Mouse (Mus musculus): ENCODE results near the gene Tmem182. TPM values are rescaled to one million over a fixed set of nuclear protein-coding genes. Genes with fewer than 3 reads are reported as not detected.

Gene Tmem182
- total RNA-seq, 2 experiments from 2014 or later, result 161 to 172 TPM

DNA sequence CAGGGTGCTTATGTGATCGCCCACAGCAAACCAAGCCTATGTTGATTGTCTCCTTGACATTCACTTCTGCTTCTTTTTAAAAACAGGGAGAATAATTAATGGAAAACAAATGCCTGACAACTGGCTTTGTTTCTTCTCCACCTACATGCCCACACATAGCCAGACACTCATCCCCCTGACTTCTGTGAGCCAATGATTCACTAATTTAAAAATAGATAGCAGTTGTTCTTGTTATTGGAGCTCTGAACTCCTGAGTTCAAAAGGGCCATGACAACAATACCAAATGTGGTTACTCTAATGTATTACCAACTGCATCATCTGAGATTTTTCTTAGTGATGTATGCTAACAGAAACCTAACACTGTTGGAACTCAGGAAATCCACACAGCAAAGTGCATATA lies 49.9 kb downstream of the Tmem182 start:
- intact Hi-C loops (cut with DNase I), result no loop called here
- DNase-seq, result no peak

- intact Hi-C loops (cut with DNase I), result no loop called here
- DNase-seq, result no peak
Observed at GRCm38 (mm10) chr1:40856846-40857636, 51.6 kb downstream of the Tmem182 start.

DNA sequence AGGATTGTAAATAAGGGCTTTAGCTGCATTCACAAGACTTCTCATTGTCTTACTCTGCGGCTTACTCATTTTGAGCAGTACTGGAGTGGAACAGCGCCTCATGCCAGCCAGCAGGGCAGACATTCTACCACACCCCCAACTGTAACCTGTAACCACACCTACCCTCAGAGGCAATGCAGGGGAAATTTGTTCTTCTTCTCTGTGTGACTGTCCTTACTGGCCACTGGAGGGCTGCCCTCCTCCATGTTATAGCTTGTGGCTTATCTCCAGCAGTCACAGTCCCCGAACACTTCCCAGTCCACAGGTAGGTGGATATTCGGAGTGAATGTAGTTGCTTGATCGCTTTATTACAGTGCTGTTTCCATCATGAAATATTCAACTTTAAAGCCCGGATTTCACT lies 59.6 kb downstream of the Tmem182 start:
- intact Hi-C loops (cut with DNase I), result no loop called here

DNA sequence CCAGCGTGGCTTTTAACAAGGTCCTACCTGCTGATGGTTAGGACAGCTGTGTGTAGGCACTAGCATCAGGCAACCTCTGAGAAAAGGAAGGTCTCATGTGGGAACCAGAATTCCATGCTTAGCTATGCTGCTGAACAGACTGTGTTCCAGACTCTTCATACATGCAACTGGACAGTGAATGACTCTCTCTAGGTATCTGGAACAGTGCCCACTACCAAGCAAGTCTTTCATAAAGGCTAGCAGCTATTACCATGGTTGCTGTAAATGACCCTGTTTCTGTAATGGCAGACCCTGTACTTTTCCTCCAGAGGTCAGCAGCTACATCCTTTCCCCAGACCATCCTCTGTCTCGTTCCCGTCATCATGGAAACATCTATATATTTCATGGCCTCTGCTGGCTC lies 61.7 kb downstream of the Tmem182 start:
- no peak for DNase-seq
- intact Hi-C loops (cut with DNase I), result no loop called here

More for the DNA sequence above, 59.6 kb downstream of the Tmem182 start:
- DNase-seq, result no peak

GRCm38 (mm10) chr1:40867651-40868050 lies 62.2 kb downstream of the Tmem182 start:
- peak in 1 of 2 experiments; percentile 15 for DNase-seq
- intact Hi-C loops (cut with DNase I), result no loop called here

DNA sequence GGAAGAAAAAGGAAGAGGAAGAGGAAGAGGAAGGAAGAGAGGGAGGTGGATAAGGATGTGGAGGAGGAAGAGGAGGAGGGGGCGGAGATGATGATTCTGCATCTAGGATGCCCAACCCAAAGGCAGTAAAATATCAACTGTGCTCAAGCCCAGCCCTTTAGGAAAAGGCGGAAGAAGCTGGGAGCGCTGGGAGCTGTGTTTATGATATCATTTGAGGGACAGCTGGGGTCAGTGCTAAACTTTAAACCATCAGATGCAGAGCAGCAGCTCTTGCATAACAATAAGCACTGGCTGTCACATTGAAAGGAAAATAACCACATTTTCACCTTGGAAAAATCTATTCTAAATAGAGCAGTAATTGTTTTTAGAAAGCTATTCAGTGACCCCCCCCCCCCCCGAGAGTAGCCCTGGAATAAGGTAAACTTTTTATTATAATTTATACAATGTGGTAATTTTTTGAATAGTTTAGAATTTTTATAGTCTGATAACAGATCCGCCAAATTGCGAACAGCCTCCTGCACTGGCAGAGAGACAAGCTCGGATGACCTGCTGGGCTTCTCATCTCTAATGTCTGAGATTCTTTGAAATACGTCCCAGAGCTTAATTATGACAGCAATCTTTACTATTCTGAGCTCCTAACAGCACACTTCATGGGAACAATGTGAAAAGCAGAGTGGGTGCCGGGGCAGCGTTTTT lies 68.5 kb downstream of the Tmem182 start:
- no peak for DNase-seq
- intact Hi-C loops (cut with DNase I), result no loop called here

- DNase-seq, result peak; percentile 9 to 22
- intact Hi-C loops (cut with DNase I), result no loop called here
Observed at GRCm38 (mm10) chr1:40874456-40875375, 69.3 kb downstream of the Tmem182 start.

GRCm38 (mm10) chr1:40879051-40879450 lies 73.7 kb downstream of the Tmem182 start:
- peak; percentile 26 to 51 for DNase-seq
- intact Hi-C loops (cut with DNase I), result no loop called here

DNA sequence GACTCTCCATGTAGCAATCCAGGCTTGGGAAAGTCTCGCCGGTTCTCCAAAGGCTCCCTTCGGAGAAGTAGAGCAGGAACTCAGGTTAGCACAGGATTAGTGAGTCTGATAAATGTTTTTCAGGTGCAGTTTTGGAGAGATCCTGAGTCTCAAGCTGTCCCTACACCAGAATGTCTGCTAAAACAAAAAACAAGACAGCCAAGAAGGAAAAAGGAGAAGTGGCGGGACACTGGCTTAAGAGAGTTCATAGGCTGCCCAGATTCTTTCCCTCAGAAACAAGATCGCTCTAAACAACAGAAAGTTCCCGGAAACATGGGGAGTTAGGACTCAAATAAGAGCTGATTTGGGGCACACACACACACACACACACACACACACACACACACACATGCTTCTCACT lies 74.1 kb downstream of the Tmem182 start:
- intact Hi-C loops (cut with DNase I), result no loop called here
- no peak for DNase-seq

- DNase-seq, result no peak
- intact Hi-C loops (cut with DNase I), result loop anchor here (10.0 kb wide), 1 partner anchor 1834 kb away; no protein-coding TSS in a partner anchor
Observed at GRCm38 (mm10) chr1:40880527-40880926, 75.1 kb downstream of the Tmem182 start.

DNA sequence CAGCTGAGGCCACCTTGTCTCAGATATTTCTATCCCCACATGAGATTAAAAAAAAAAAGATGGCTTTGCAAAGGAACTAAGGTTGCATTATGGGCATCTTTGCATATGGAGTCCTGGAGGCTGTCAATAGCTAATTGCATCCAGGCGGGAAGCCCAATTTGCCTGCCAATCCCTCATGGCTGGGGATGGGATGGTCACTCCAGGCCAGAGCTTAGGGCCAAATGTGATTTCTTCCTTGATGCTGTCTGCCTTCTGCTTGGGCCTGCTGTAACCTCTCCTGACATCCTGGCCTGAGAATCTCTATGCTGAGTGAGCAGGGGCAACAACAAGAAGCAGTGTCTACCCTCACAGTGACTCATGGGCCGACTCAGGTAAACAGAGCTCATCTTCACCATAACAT lies 78.5 kb downstream of the Tmem182 start:
- intact Hi-C loops (cut with DNase I), result loop anchor here (10.0 kb wide), 1 partner anchor 1831 kb away; no protein-coding TSS in a partner anchor
- DNase-seq, result no peak

DNA sequence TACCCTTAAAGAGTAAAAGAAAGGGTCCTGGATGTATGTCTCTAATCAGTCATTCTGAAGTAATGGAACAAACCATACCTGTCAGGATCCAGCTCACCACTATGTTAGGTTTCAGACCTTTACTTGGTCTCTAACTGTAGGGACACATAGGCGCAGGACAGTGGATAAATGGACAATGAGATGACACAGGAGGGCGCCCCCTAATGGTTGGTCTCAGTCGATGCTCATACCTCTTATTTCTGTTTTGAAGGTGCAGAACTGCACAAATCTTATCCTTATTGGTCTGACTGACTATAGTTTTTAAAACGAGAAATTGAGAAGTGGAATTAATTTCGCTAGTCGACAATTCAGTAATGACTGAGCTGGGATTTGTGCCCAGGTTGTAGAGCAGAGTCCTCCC lies 79.5 kb downstream of the Tmem182 start:
- intact Hi-C loops (cut with DNase I), result loop anchor here (10.0 kb wide), 1 partner anchor 1830 kb away; no protein-coding TSS in a partner anchor

DNA sequence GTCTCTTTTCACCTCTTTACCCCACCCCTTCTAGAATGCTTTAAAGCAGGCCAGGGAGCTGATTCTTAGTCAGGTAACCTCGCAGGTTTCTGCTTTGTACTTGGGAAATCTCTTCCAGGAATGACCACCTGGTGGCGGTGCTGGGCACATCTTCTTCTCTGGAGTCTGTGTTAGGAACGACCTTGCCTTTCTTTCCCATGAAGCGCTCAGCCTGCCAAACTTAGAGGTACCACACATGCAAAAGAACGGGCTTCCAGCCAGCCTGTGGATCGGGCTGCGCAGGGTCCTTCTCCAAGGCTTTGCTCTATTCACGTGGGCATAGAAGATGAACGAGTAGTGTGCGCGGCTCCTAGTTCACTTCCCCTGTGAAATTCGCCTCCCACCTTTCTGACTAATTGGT lies 82.3 kb downstream of the Tmem182 start:
- intact Hi-C loops (cut with DNase I), result loop anchor here (10.0 kb wide), 1 partner anchor 1827 kb away; no protein-coding TSS in a partner anchor
- DNase-seq, result peak; percentile 34 to 35

More for the DNA sequence above, 79.5 kb downstream of the Tmem182 start:
- no peak for DNase-seq

GRCm38 (mm10) chr1:40888396-40889040 lies 83.1 kb downstream of the Tmem182 start:
- no peak for DNase-seq
- intact Hi-C loops (cut with DNase I), result loop anchor here (10.0 kb wide), 1 partner anchor 1826 kb away; no protein-coding TSS in a partner anchor

- intact Hi-C loops (cut with DNase I), result loop anchor here (10.0 kb wide), 1 partner anchor 1825 kb away; no protein-coding TSS in a partner anchor
Observed at GRCm38 (mm10) chr1:40889617-40890016, 84.2 kb downstream of the Tmem182 start.

GRCm38 (mm10) chr1:40890246-40890645 lies 84.8 kb downstream of the Tmem182 start:
- intact Hi-C loops (cut with DNase I), result no loop called here

More at GRCm38 (mm10) chr1:40889617-40890016, 84.2 kb downstream of the Tmem182 start:
- no peak for DNase-seq

DNA sequence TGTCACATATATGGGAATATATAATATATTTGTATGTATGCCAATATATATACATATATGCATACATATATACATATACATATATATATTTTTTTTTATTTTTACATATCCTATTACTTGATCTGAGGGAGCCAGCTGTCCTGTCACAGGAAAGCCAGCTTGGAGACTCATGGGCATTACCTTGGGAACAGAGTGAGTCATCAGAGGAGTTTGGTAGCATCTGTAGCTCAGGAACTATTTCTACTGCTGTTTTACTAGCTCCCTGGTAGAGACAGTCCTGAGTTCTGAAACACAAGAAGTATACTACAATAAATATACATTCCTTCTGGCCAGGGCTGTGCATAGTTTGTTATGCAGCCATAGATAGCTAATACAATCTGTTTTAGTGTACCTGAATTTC lies 98.3 kb downstream of the Tmem182 start:
- DNase-seq, result no peak
- intact Hi-C loops (cut with DNase I), result no loop called here

More at GRCm38 (mm10) chr1:40890246-40890645, 84.8 kb downstream of the Tmem182 start:
- DNase-seq, result no peak
